Mouse (Mus musculus): ENCODE data around the gene Pcmt1.

Pcmt1 gene

GRCm38 (mm10) chr10:7680731-7681301, at the start of gene Pcmt1, which contains the start of gene Lats1:
Pcmt1 (minus strand) TSS chr10:7681136.
Lats1 (plus strand) TSS chr10:7681214.
- peak; percentile 67 for DNase-seq (ENCODE audit: low spot score)

- no peak for DNase-seq (ENCODE audit: low spot score)
Observed at GRCm38 (mm10) chr10:7727011-7727410, 46.1 kb upstream of the Pcmt1 start.

- DNase-seq (ENCODE audit: low spot score) = no peak
Observed at GRCm38 (mm10) chr10:7726501-7726812, 45.5 kb upstream of the Pcmt1 start.

GRCm38 (mm10) chr10:7725751-7726500, 45.0 kb upstream of the Pcmt1 start, which contains the start of gene Katna1:
Katna1 (plus strand) TSS chr10:7726000.
- peak; percentile 83 for DNase-seq (ENCODE audit: low spot score)

GRCm38 (mm10) chr10:7715056-7715455, 34.1 kb upstream of the Pcmt1 start:
- no peak for DNase-seq (ENCODE audit: low spot score)

GRCm38 (mm10) chr10:7712506-7712905, 31.6 kb upstream of the Pcmt1 start:
- no peak for DNase-seq (ENCODE audit: low spot score)

- DNase-seq (ENCODE audit: low spot score) = no peak
Observed at GRCm38 (mm10) chr10:7710121-7710520, 29.2 kb upstream of the Pcmt1 start.

- no peak for DNase-seq (ENCODE audit: low spot score)
Observed at GRCm38 (mm10) chr10:7702586-7702985, 21.6 kb upstream of the Pcmt1 start.

- no peak for DNase-seq (ENCODE audit: low spot score)
Observed at GRCm38 (mm10) chr10:7700120-7700519, 19.2 kb upstream of the Pcmt1 start.

GRCm38 (mm10) chr10:7695286-7695685, 14.3 kb upstream of the Pcmt1 start:
- no peak for DNase-seq (ENCODE audit: low spot score)

GRCm38 (mm10) chr10:7686902-7687301, 6.0 kb upstream of the Pcmt1 start:
- DNase-seq (ENCODE audit: low spot score) = no peak

GRCm38 (mm10) chr10:7682249-7682648, 1.3 kb upstream of the Pcmt1 start:
- no peak for DNase-seq (ENCODE audit: low spot score)

- DNase-seq (ENCODE audit: low spot score) = peak; percentile 29
Observed at GRCm38 (mm10) chr10:7681343-7682025, 548 bp upstream of the Pcmt1 start.

- no peak for DNase-seq (ENCODE audit: low spot score)
Observed at GRCm38 (mm10) chr10:7673673-7674072, 7.3 kb downstream of the Pcmt1 start.

- DNase-seq (ENCODE audit: low spot score) = peak; percentile 76
Observed at GRCm38 (mm10) chr10:7667342-7667802, 13.6 kb downstream of the Pcmt1 start, which contains the start of gene Nup43. Nup43 (plus strand) TSS chr10:7667503.

GRCm38 (mm10) chr10:7664889-7665288, 16.0 kb downstream of the Pcmt1 start:
- DNase-seq (ENCODE audit: low spot score) = no peak

- no peak for DNase-seq (ENCODE audit: low spot score)
Observed at GRCm38 (mm10) chr10:7664027-7664526, 16.9 kb downstream of the Pcmt1 start.

GRCm38 (mm10) chr10:7663159-7664026, 17.5 kb downstream of the Pcmt1 start:
- DNase-seq (ENCODE audit: low spot score) = peak; percentile 85

GRCm38 (mm10) chr10:7662471-7663141, 18.3 kb downstream of the Pcmt1 start:
- no peak for DNase-seq (ENCODE audit: low spot score)

- DNase-seq (ENCODE audit: low spot score) = no peak
Observed at GRCm38 (mm10) chr10:7651057-7651456, 29.9 kb downstream of the Pcmt1 start.

GRCm38 (mm10) chr10:7649059-7649458, 31.9 kb downstream of the Pcmt1 start:
- no peak for DNase-seq (ENCODE audit: low spot score)
